Mouse (Mus musculus): Measurements from ENCODE around the gene Fyn. TPM values are rescaled to one million over a fixed set of nuclear protein-coding genes. Genes with fewer than 3 reads are reported as not detected.

The Fyn gene
- total RNA-seq, 2 experiments from 2014 or later: 127 to 130 TPM

- Histone ChIP-seq H3K27ac (peak overlapping the region; percentile 36; the same call in 1 of the 2 replicates), H3K4me3 (no peak overlapping the region)
- no peak for TF ChIP-seq CTCF (conservative IDR thresholded peaks at IDR 0.05)
- DNase-seq (ENCODE audit: low spot score in 2 of 2): no peak
Measured at GRCm38 (mm10) chr10:39458766-39459699, 90.4 kb downstream of the Fyn start.

- no peak overlapping the region for H3K4me3 ChIP-seq
- no peak for DNase-seq (ENCODE audit: low spot score in 2 of 2)
- no peak overlapping the region for H3K27ac ChIP-seq
- no peak for TF ChIP-seq CTCF (conservative IDR thresholded peaks at IDR 0.05)
Measured at GRCm38 (mm10) chr10:39460621-39461020, 92.0 kb downstream of the Fyn start.

GRCm38 (mm10) chr10:39461909-39462308 lies 93.3 kb downstream of the Fyn start:
- no peak for DNase-seq (ENCODE audit: low spot score in 2 of 2)
- 0 out of 2 replicates have a peak, but pooled peaks have one; percentile 5 for TF ChIP-seq CTCF (conservative IDR thresholded peaks at IDR 0.05)
- no peak overlapping the region for H3K27ac ChIP-seq
- H3K4me3 ChIP-seq: no peak overlapping the region

- Histone ChIP-seq H3K4me3 (no peak overlapping the region), H3K27ac (peak overlapping the region; percentile 43; the same call in 1 of the 2 replicates)
- DNase-seq (ENCODE audit: low spot score in 2 of 2): no peak
- peak; percentile 27; the same call in 1 of the 2 replicates for TF ChIP-seq CTCF (conservative IDR thresholded peaks at IDR 0.05)
Measured at GRCm38 (mm10) chr10:39462711-39463110, 94.1 kb downstream of the Fyn start.

GRCm38 (mm10) chr10:39464383-39464782 lies 95.7 kb downstream of the Fyn start:
- DNase-seq (ENCODE audit: low spot score in 2 of 2): no peak
- H3K27ac ChIP-seq: no peak overlapping the region
- TF ChIP-seq CTCF (conservative IDR thresholded peaks at IDR 0.05): no peak
- H3K4me3 ChIP-seq: no peak overlapping the region

GRCm38 (mm10) chr10:39467317-39467716 lies 98.7 kb downstream of the Fyn start:
- Histone ChIP-seq H3K4me3 (no peak overlapping the region), H3K27ac (no peak overlapping the region)
- no peak for TF ChIP-seq CTCF (conservative IDR thresholded peaks at IDR 0.05)
- no peak for DNase-seq (ENCODE audit: low spot score in 2 of 2)

- no peak overlapping the region for H3K4me3 ChIP-seq
- DNase-seq (ENCODE audit: low spot score in 2 of 2): no peak
- no peak for TF ChIP-seq CTCF (conservative IDR thresholded peaks at IDR 0.05)
- no peak overlapping the region for H3K27ac ChIP-seq
Measured at GRCm38 (mm10) chr10:39467821-39468220, 99.2 kb downstream of the Fyn start.

GRCm38 (mm10) chr10:39468576-39468975 lies 99.9 kb downstream of the Fyn start:
- H3K27ac ChIP-seq: no peak overlapping the region
- no peak for TF ChIP-seq CTCF (conservative IDR thresholded peaks at IDR 0.05)
- DNase-seq (ENCODE audit: low spot score in 2 of 2): no peak

GRCm38 (mm10) chr10:39469341-39469740 lies 100.7 kb downstream of the Fyn start:
- H3K4me3 ChIP-seq: no peak overlapping the region
- H3K27ac ChIP-seq: no peak overlapping the region
- no peak for DNase-seq (ENCODE audit: low spot score in 2 of 2)
- no peak for TF ChIP-seq CTCF (conservative IDR thresholded peaks at IDR 0.05)

More at GRCm38 (mm10) chr10:39468576-39468975, 99.9 kb downstream of the Fyn start:
- no peak overlapping the region for H3K4me3 ChIP-seq

GRCm38 (mm10) chr10:39470321-39470720 lies 101.7 kb downstream of the Fyn start:
- TF ChIP-seq CTCF (conservative IDR thresholded peaks at IDR 0.05): no peak

GRCm38 (mm10) chr10:39471040-39471713 lies 102.5 kb downstream of the Fyn start:
- no peak for TF ChIP-seq CTCF (conservative IDR thresholded peaks at IDR 0.05)
- Histone ChIP-seq H3K27ac (peak overlapping the region; percentile 75), H3K4me3 (no peak overlapping the region)
- DNase-seq (ENCODE audit: low spot score in 2 of 2): no peak

More at GRCm38 (mm10) chr10:39470321-39470720, 101.7 kb downstream of the Fyn start:
- no peak overlapping the region for H3K4me3 ChIP-seq
- no peak for DNase-seq (ENCODE audit: low spot score in 2 of 2)
- H3K27ac ChIP-seq: 0 out of 2 replicates have a peak overlapping the region, but pooled peaks have one; percentile 5

- no peak for TF ChIP-seq CTCF (conservative IDR thresholded peaks at IDR 0.05)
- Histone ChIP-seq H3K4me3 (peak overlapping the region; percentile 15; the same call in 1 of the 2 replicates), H3K27ac (peak overlapping the region; percentile 75)
- DNase-seq (ENCODE audit: low spot score in 2 of 2): no peak
Measured at GRCm38 (mm10) chr10:39471714-39472531, 103.3 kb downstream of the Fyn start.
